Mouse (Mus musculus) c-Kit-negative CD71-positive TER-119-positive erythroid progenitor cells, embryonic 14.5 days (primary cell): Measurements from ENCODE around the gene Cda.

ENCODE experiments used
- DNase-seq: peaks from one replicate; pipeline ENCODE4 v3.0.0-alpha.2; 2013; ENCODE audit warnings: low read depth, low spot score

Cda gene

GRCm38 (mm10) chr4:138310311-138310910 lies 57.4 kb downstream of the Cda start:
- no peak for DNase-seq

DNA sequence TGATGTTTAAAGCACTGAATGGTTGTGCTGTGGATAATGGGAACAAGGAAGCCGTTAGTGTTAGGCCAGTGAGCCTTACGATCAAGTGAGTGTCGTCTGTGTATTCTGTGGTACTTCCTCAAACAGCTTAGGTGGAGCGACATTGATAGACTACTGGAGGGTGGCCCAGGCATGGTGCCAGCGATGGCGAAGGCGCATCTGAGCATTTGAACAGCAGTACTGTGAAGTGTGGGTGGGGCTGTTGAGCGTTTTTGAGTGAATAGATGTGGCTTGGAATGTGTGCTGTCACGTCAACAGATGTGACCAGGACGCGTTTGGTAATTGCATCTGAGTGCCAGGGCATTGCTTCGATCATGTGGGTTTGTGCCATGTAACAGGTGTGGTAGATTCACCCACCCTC lies 60.1 kb downstream of the Cda start:
- no peak for DNase-seq

DNA sequence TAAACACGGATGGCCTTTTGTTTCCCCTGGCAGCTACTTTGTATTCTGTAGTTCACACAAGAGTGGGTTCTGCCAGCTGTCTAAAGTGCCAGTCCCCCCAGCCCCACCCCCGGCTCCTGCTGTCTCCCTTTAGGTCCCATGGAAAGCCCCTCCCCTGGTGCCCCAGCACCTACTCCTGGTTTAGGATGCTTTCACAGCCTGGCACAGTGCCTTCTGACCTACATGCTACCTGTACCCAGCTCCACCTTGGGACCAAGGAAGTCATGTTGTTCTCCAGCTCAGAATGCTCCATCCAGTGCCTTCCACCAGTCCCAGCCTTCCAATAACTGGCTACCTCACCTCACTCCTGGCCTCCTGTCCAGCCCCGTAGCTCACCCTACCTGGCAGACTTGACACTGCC lies 60.8 kb downstream of the Cda start:
- DNase-seq, result no peak

DNA sequence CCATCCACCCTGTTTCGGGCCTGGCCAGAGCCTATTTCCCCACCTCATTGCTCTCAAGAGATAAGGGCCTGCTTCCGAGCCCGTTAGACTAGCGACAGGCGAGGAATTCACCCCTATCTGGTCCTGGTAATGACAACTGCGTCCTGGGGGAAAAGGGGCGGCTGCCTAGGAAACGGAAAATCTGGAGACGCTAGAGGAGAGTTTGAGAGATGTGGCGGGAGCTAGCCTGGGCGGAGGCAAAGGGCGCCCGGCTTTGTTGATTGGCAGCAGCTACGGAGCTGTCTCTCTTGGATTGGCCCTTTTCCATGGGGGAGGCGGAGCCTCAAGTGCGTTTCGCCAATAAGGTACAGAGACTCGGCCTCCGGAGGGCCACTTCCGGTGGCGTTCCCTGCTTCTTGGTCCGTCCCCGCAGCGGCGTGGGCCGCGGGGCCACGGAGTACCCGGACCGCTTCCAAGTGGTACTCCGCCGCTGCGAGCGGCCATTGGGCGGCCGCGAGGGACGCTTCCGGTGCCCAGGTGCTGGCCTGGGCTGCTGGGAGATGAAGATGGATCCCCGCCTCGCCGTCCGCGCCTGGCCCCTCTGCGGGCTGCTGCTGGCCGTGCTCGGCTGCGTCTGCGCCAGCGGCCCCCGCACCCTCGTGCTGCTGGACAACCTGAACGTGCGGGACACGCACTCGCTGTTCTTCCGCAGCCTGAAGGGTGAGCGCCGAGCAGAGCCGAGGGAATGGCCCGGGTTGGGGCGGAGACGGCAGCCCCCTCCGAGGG lies 63.3 kb downstream of the Cda start, which contains the start of gene Ddost:
Gene Ddost (plus strand): TSS at position 391 of the 765 bp plus-strand sequence.
- DNase-seq, result peak; percentile 99

GRCm38 (mm10) chr4:138303742-138304141 lies 64.0 kb downstream of the Cda start:
- no peak for DNase-seq

GRCm38 (mm10) chr4:138303011-138303410 lies 64.8 kb downstream of the Cda start:
- DNase-seq, result no peak

GRCm38 (mm10) chr4:138301271-138301780 lies 66.5 kb downstream of the Cda start:
- DNase-seq, result no peak

GRCm38 (mm10) chr4:138293949-138294550 lies 73.7 kb downstream of the Cda start:
- no peak for DNase-seq

DNA sequence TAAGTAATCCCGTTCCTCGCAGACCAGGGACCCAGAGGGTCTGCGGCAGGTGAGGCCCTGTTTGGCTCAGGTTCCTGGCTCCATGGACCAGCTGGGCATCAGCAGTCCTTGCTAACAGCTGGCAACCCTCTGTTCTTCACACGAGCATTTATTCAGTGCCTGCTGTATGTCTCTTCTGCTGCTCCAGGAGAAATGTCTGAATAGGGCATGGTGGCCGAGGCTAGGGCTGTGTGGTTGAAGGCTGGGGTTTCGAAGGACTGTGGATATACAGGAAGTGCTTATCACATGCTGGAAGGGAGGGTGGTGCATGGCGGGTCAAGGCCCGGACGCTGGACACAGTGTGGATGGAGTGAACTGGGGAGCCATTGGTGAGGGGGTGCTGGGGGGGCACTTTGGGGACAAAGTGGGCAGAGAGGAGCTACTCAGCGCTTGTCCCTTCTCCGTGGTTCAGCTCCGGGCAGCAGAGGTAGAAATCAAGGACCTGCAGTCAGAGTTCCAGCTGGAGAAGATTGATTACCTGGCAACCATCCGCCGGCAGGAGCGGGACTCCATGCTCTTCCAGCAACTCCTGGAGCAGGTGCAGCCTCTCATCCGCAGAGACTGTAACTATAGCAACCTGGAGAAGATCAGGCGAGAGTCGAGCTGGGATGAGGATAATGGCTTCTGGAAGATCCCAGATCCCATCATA lies 74.4 kb downstream of the Cda start:
- no peak for DNase-seq

DNA sequence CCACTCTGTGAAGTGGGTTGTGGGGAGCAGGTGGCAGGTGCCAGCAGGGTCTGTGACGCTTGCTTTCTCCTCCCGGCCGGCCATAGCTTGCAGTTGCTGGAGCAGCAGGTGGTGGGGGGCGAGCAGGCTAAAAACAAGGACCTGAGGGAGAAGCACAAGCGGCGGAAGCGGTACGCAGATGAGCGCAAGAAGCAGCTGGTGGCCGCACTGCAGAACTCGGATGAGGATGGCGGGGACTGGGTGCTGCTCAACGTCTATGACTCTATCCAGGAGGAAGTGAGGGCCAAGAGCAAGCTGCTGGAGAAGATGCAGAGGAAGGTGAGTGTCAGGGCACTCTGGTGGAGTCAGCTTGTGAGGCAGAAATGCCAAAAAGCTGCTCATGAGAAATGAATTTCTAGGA lies 75.8 kb downstream of the Cda start:
- no peak for DNase-seq

GRCm38 (mm10) chr4:138288691-138289090 lies 79.1 kb downstream of the Cda start:
- no peak for DNase-seq
